Mouse (Mus musculus) cerebellum, adult 2 months (tissue): ENCODE results near the gene Olfr963.

Source experiments
- CTCF ChIP-seq: fragments of 200-500 bp; IDR thresholded peaks from 2 replicates; pipeline ENCODE4 v1.5.1; 2011; ENCODE audit warnings: low read depth, mild to moderate bottlenecking, control low read depth, low read length, moderate library complexity, borderline replicate concordance; ENCODE audit not compliant: insufficient read depth
- POLR2A ChIP-seq: fragments of 200-500 bp; IDR thresholded peaks from 2 replicates; pipeline ENCODE4 v1.6.1; 2011; ENCODE audit warnings: low read length, control low read depth, borderline replicate concordance; ENCODE audit not compliant: insufficient read depth

GRCm38 (mm10) chr9:39647382-39647781 is 19.6 kb upstream of the Olfr963 start:
- TF ChIP-seq CTCF (no peak), POLR2A (no peak)
